Mouse (Mus musculus): ENCODE measurements around the gene Lsm6. TPM values are rescaled to one million over a fixed set of nuclear protein-coding genes. Genes with fewer than 3 reads are reported as not detected.

Gene Lsm6
- polyA plus RNA-seq, 1 experiment = 37.2 TPM

DNA sequence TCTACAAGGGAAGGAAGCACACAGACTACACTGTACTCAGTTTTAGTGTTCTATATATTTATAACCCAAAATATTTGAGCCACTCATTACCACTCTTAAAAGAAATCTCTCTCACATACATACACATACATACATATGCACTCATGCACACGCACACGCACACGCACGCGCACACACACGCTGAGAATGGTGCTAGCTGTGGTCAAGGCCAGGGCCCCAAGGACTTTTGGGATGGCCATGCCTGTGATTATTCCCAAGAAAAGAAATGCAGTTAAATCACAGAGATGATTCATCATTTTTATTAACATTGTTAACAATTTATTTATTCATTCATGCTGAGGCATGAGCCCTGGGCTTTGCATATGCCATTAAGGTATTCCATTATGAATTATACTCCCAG, 15.2 kb upstream of the Lsm6 start:
- H3K4me1 ChIP-seq (ENCODE audit: control insufficient read depth, insufficient read depth, low read length) = peaks cover 2% of the 10 kb centered on the region; the same call in 1 of the 2 replicates
- TF ChIP-seq CTCF (IDR thresholded peaks at IDR 0.05; ENCODE audit: low read depth, low read length) = no peak
- no peak for TF ChIP-seq POLR2A (IDR thresholded peaks at IDR 0.05; ENCODE audit: borderline replicate concordance, low read depth, low read length)
- no peak overlapping the region for H3K27ac ChIP-seq (ENCODE audit: insufficient read depth, low read depth, low read length)
- no peak overlapping the region for H3K4me3 ChIP-seq (ENCODE audit: insufficient read depth, low read length)

- no peak for TF ChIP-seq POLR2A (IDR thresholded peaks at IDR 0.05; ENCODE audit: borderline replicate concordance, low read depth, low read length)
- TF ChIP-seq CTCF (IDR thresholded peaks at IDR 0.05; ENCODE audit: low read depth, low read length) = no peak
Measured at GRCm38 (mm10) chr8:78828414-78828813, 7.5 kb upstream of the Lsm6 start.

DNA sequence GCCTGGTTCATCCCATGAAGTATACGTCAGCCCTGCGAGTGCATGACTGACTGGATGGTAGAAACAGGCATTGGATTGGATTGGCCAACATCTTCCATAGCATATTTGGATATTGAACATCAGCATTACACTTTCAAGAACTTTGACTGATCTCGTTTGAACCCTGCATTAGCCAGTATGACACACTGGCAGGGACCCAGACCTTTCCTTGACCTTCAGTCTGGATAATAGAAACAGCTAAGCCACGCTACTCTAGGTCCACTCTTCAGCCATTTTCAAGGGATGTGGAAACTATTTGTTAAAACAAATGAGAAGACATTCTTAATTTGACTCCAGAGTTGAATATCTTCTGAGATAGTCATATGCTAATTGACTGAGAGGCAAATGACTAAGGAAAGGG, 3.6 kb upstream of the Lsm6 start:
- H3K4me3 ChIP-seq (ENCODE audit: insufficient read depth, low read length) = no peak overlapping the region
- no peak overlapping the region for H3K27ac ChIP-seq (ENCODE audit: insufficient read depth, low read depth, low read length)
- no peak for TF ChIP-seq CTCF (IDR thresholded peaks at IDR 0.05; ENCODE audit: low read depth, low read length)
- TF ChIP-seq POLR2A (IDR thresholded peaks at IDR 0.05; ENCODE audit: borderline replicate concordance, low read depth, low read length) = no peak
- 0 out of 2 replicates have a peak, but pooled peaks cover 2% of the 10 kb centered on the region for H3K4me1 ChIP-seq (ENCODE audit: control insufficient read depth, insufficient read depth, low read length)

More at GRCm38 (mm10) chr8:78828414-78828813, 7.5 kb upstream of the Lsm6 start:
- no peak overlapping the region for H3K27ac ChIP-seq (ENCODE audit: insufficient read depth, low read depth, low read length)
- H3K4me3 ChIP-seq (ENCODE audit: insufficient read depth, low read length) = no peak overlapping the region
- H3K4me1 ChIP-seq (ENCODE audit: control insufficient read depth, insufficient read depth, low read length) = no peaks in the 10 kb centered on the region

- Histone ChIP-seq H3K27ac (ENCODE audit: insufficient read depth, low read depth, low read length) (peak overlapping the region; percentile 91), H3K4me3 (ENCODE audit: insufficient read depth, low read length) (peak overlapping the region; percentile 95), H3K4me1 (ENCODE audit: control insufficient read depth, insufficient read depth, low read length) (peaks cover 15% of the 10 kb centered on the region)
Measured at GRCm38 (mm10) chr8:78819973-78820372, 967 bp downstream of the Lsm6 start.

DNA sequence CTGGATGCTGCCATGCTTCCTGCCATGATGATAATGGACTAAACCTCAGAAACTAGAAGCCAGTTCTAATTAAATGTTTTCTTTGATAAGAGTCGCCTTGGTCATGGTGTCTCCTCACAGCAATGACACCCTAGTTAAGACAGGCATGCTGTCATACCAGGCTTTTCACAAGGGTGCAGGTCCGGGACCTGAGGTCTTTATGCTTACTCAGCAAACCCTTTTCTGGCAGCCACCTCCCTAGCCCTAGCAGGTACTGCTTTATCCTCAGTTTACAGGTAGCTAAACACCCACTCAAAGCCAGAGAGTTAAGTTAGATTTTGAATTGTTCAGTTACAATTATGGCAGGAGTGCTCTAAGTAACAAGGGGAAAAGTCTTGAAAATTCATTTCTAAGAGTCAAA, 6.2 kb downstream of the Lsm6 start:
- H3K4me3 ChIP-seq (ENCODE audit: insufficient read depth, low read length) = no peak overlapping the region
- no peak overlapping the region for H3K27ac ChIP-seq (ENCODE audit: insufficient read depth, low read depth, low read length)
- peaks cover 13% of the 10 kb centered on the region for H3K4me1 ChIP-seq (ENCODE audit: control insufficient read depth, insufficient read depth, low read length)
- no peak for TF ChIP-seq POLR2A (IDR thresholded peaks at IDR 0.05; ENCODE audit: borderline replicate concordance, low read depth, low read length)
- no peak for TF ChIP-seq CTCF (IDR thresholded peaks at IDR 0.05; ENCODE audit: low read depth, low read length)

- TF ChIP-seq CTCF (IDR thresholded peaks at IDR 0.05; ENCODE audit: low read depth, low read length) (no peak), POLR2A (IDR thresholded peaks at IDR 0.05; ENCODE audit: borderline replicate concordance, low read depth, low read length) (no peak)
- H3K4me3 ChIP-seq (ENCODE audit: insufficient read depth, low read length) = no peak overlapping the region
- H3K4me1 ChIP-seq (ENCODE audit: control insufficient read depth, insufficient read depth, low read length) = peaks cover 9% of the 10 kb centered on the region
- H3K27ac ChIP-seq (ENCODE audit: insufficient read depth, low read depth, low read length) = no peak overlapping the region
Measured at GRCm38 (mm10) chr8:78813021-78813420, 7.9 kb downstream of the Lsm6 start.

- H3K4me3 ChIP-seq (ENCODE audit: insufficient read depth, low read length) = no peak overlapping the region
- TF ChIP-seq CTCF (IDR thresholded peaks at IDR 0.05; ENCODE audit: low read depth, low read length) (no peak), POLR2A (IDR thresholded peaks at IDR 0.05; ENCODE audit: borderline replicate concordance, low read depth, low read length) (no peak)
- H3K27ac ChIP-seq (ENCODE audit: insufficient read depth, low read depth, low read length) = no peak overlapping the region
- peaks cover 6% of the 10 kb centered on the region for H3K4me1 ChIP-seq (ENCODE audit: control insufficient read depth, insufficient read depth, low read length)
Measured at GRCm38 (mm10) chr8:78812446-78812845, 8.5 kb downstream of the Lsm6 start.

DNA sequence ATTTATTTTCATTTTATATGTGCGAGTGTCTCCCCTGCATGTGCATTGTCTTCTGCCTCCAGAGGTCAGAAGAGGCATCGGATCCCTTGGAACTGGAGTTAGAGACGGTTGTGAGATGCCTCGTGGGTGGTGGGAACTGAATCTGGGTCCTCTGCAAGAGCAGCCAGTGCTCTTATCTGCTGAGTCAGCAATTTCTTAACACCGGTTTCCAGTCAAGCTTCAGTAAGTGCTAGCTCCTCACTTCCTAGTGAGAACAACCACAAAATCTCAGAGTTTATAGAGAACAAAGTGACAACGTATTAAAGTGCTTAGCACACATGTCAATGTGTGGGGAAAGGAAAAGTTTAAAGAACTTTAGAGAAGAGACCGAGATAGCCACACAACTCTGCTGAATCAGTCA, 9.2 kb downstream of the Lsm6 start:
- TF ChIP-seq CTCF (IDR thresholded peaks at IDR 0.05; ENCODE audit: low read depth, low read length) = no peak
- TF ChIP-seq POLR2A (IDR thresholded peaks at IDR 0.05; ENCODE audit: borderline replicate concordance, low read depth, low read length) = no peak
- Histone ChIP-seq H3K4me1 (ENCODE audit: control insufficient read depth, insufficient read depth, low read length) (no peaks in the 10 kb centered on the region; the same call in 1 of the 2 replicates), H3K4me3 (ENCODE audit: insufficient read depth, low read length) (no peak overlapping the region), H3K27ac (ENCODE audit: insufficient read depth, low read depth, low read length) (no peak overlapping the region)

DNA sequence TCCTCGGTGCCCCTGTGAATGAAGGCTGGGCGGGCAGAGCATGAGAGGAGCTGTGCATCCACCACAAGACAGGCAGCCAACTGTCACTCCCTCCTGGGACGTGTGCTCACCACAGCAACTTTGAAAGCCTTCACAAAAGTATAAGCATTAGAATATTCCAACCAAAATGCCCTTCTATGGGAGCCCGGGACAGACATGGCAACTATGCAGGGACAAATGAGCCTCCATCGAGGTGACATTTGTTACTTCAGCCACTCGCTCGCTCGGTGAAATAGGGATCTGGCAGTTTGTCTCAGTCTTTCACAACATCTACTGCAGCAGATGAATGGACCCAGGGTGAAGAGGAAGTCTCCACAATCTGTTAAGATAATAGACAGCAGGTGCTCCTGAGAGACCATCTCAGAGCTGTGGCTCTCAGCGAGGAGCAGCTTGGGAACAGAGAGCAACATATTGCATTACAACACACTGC, 10.7 kb downstream of the Lsm6 start:
- Histone ChIP-seq H3K4me3 (ENCODE audit: insufficient read depth, low read length) (no peak overlapping the region), H3K4me1 (ENCODE audit: control insufficient read depth, insufficient read depth, low read length) (no peaks in the 10 kb centered on the region), H3K27ac (ENCODE audit: insufficient read depth, low read depth, low read length) (no peak overlapping the region)
- TF ChIP-seq POLR2A (IDR thresholded peaks at IDR 0.05; ENCODE audit: borderline replicate concordance, low read depth, low read length) (no peak), CTCF (IDR thresholded peaks at IDR 0.05; ENCODE audit: low read depth, low read length) (no peak)

- no peak for TF ChIP-seq POLR2A (IDR thresholded peaks at IDR 0.05; ENCODE audit: borderline replicate concordance, low read depth, low read length)
- no peak for TF ChIP-seq CTCF (IDR thresholded peaks at IDR 0.05; ENCODE audit: low read depth, low read length)
- no peak overlapping the region for H3K4me3 ChIP-seq (ENCODE audit: insufficient read depth, low read length)
- H3K27ac ChIP-seq (ENCODE audit: insufficient read depth, low read depth, low read length) = no peak overlapping the region
- no peaks in the 10 kb centered on the region for H3K4me1 ChIP-seq (ENCODE audit: control insufficient read depth, insufficient read depth, low read length)
Measured at GRCm38 (mm10) chr8:78809454-78810206, 11.3 kb downstream of the Lsm6 start.
